Mouse (Mus musculus) midbrain, embryonic 13.5 days (tissue): ENCODE data around the gene Ralgps1. TPM values are rescaled to one million over a fixed set of nuclear protein-coding genes. Genes with fewer than 3 reads are reported as not detected.

ENCODE experiments used
- ATAC-seq: fragments of 200-750 bp; cut with Nextera tagmentation; 2 replicates; pipeline ENCODE4 v1.8.0; 2017; ENCODE audit warnings: mild to moderate bottlenecking, moderate TSS enrichment, moderate library complexity
- H3K27ac ChIP-seq: fragments of 300-500 bp; sonication (generic); 2 replicates; pipeline ENCODE4 v1.5.1; 2015; ENCODE audit warnings: inconsistent platforms, mild to moderate bottlenecking, moderate library complexity
- H3K27me3 ChIP-seq: fragments of 300-500 bp; sonication (generic); 2 replicates; pipeline ENCODE4 v1.6.1; 2015; ENCODE audit warnings: mild to moderate bottlenecking, inconsistent platforms
- H3K36me3 ChIP-seq: fragments of 300-500 bp; sonication (generic); 2 replicates; pipeline ENCODE4 v1.6.1; 2015; ENCODE audit warnings: mild to moderate bottlenecking, inconsistent platforms
- H3K4me1 ChIP-seq: fragments of 300-500 bp; sonication (generic); replicated peaks from 2 replicates; pipeline ENCODE4 v1.6.1; 2015; ENCODE audit warnings: inconsistent platforms
- H3K4me2 ChIP-seq: fragments of 300-500 bp; sonication (generic); replicated peaks from 2 replicates; pipeline ENCODE4 v1.6.1; 2015; ENCODE audit warnings: moderate library complexity, mild to moderate bottlenecking, inconsistent platforms
- H3K4me3 ChIP-seq: fragments of 300-500 bp; sonication (generic); replicated peaks from 2 replicates; pipeline ENCODE4 v1.5.1; 2015; ENCODE audit warnings: mild to moderate bottlenecking, inconsistent platforms
- H3K9ac ChIP-seq: fragments of 300-500 bp; sonication (generic); replicated peaks from 2 replicates; pipeline ENCODE4 v1.6.1; 2015; ENCODE audit warnings: mild to moderate bottlenecking, inconsistent platforms
- H3K9me3 ChIP-seq: fragments of 300-500 bp; sonication (generic); 2 replicates; pipeline ENCODE4 v1.6.1; 2016; ENCODE audit warnings: mild to moderate bottlenecking, inconsistent platforms
- WGBS: fragments of 180-500 bp; shearing (Covaris S2); methylation state at CpG from one replicate; pipeline ENCODE4 v1.1.7; 2015; 5-methylcytosine and 5-hydroxymethylcytosine counted together
- polyA plus RNA-seq: library from polyadenylated mRNA; unstranded; fragments of >200 nt; fragmentation: Nextera tagmentation; extraction: Ambion mirVana; gene quantifications from 2 replicates; pipeline ENCODE4 v1.2.1, GENCODE M21; 2015

The Ralgps1 gene
- polyA plus RNA-seq, 1 experiment from 2014 or later: 37.0 TPM

- peaks cover 21% of the 10 kb centered on the region for H3K36me3 ChIP-seq
- no peak overlapping the region for H3K4me3 ChIP-seq
- 89% methylated on average over 5 of the region's 5 CpGs for WGBS
- H3K9me3 ChIP-seq: no peaks in the 10 kb centered on the region
- peaks cover 10% of the 10 kb centered on the region for H3K4me1 ChIP-seq
- no peaks in the 10 kb centered on the region for H3K27me3 ChIP-seq
- H3K4me2 ChIP-seq: no peak overlapping the region
- no peak for ATAC-seq
- no peak overlapping the region for H3K27ac ChIP-seq
- no peak overlapping the region for H3K9ac ChIP-seq
These were observed 76.2 kb downstream of the Ralgps1 start for GRCm38 (mm10) chr2:33295115-33295514.

- Histone ChIP-seq H3K4me2 (no peak overlapping the region), H3K9me3 (no peaks in the 10 kb centered on the region), H3K4me3 (no peak overlapping the region), H3K9ac (no peak overlapping the region), H3K36me3 (peaks cover 30% of the 10 kb centered on the region), H3K4me1 (peaks cover 10% of the 10 kb centered on the region), H3K27me3 (no peaks in the 10 kb centered on the region), H3K27ac (no peak overlapping the region)
- no peak for ATAC-seq
- WGBS: 93% methylated on average over 2 of the region's 2 CpGs
These were observed 79.2 kb downstream of the Ralgps1 start for GRCm38 (mm10) chr2:33292057-33292456.

GRCm38 (mm10) chr2:33290491-33290890, 80.8 kb downstream of the Ralgps1 start:
- no peak for ATAC-seq
- no peak overlapping the region for H3K9ac ChIP-seq
- no peaks in the 10 kb centered on the region for H3K9me3 ChIP-seq
- peaks cover 25% of the 10 kb centered on the region for H3K36me3 ChIP-seq
- H3K27me3 ChIP-seq: no peaks in the 10 kb centered on the region
- WGBS: 88% methylated on average over 8 of the region's 8 CpGs
- H3K4me3 ChIP-seq: no peak overlapping the region
- H3K27ac ChIP-seq: no peak overlapping the region
- H3K4me2 ChIP-seq: no peak overlapping the region
- H3K4me1 ChIP-seq: peaks cover 10% of the 10 kb centered on the region

DNA sequence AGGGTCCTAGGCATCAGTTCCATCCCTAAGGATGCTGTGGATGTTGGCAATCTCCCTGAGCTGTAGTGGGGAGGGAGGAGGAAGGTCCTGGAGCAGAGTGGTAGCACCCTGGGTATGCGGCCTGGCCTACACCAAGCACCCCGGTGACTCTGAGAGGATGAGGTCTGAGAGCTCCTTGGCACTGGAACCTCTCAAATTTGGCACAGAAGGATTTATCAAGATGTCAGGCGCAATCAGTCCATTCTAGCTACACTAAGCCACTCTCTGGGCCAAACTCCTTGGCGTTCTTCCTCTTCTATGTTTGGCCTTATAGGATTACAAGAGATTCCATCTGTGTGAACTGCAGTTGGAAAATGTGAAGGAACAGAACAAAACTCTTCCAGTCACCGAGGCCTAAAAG, 82.4 kb downstream of the Ralgps1 start:
- WGBS: 94% methylated on average over 5 of the region's 5 CpGs
- ATAC-seq: no peak
- no peak overlapping the region for H3K27ac ChIP-seq
- H3K9me3 ChIP-seq: no peaks in the 10 kb centered on the region
- H3K27me3 ChIP-seq: no peaks in the 10 kb centered on the region
- H3K9ac ChIP-seq: no peak overlapping the region
- H3K4me1 ChIP-seq: peaks cover 10% of the 10 kb centered on the region
- no peak overlapping the region for H3K4me3 ChIP-seq
- H3K4me2 ChIP-seq: no peak overlapping the region
- H3K36me3 ChIP-seq: peaks cover 34% of the 10 kb centered on the region

- no peak overlapping the region for H3K4me2 ChIP-seq
- no peak for ATAC-seq
- no peak overlapping the region for H3K9ac ChIP-seq
- no peak overlapping the region for H3K4me3 ChIP-seq
- 80% methylated on average over 2 of the region's 2 CpGs for WGBS
- H3K9me3 ChIP-seq: no peaks in the 10 kb centered on the region
- no peaks in the 10 kb centered on the region for H3K27me3 ChIP-seq
- peaks cover 36% of the 10 kb centered on the region for H3K36me3 ChIP-seq
- H3K4me1 ChIP-seq: 0 out of 2 replicates have a peak, but pooled peaks cover 3% of the 10 kb centered on the region
- H3K27ac ChIP-seq: no peak overlapping the region
These were observed 87.6 kb downstream of the Ralgps1 start for GRCm38 (mm10) chr2:33283674-33284073.

DNA sequence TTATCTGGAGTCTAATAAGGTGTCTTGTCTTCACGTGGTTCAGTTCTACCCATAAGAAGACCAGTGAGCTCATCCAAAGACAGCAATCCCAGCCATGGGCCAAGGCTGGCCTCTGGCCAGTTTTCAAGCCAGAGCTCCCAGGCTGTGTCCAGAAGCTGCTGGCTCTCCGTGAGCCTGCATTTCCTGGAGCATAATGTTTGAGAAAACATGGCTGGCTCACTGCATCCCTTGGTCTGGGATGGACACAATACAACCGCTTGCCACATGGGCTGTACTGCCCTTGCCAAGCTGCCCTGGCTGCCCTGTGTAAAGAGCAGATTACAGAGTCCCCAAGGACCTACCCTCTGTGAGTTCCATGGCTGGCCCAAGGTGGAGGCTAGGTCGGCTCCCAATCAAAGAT, 88.4 kb downstream of the Ralgps1 start:
- H3K9me3 ChIP-seq: no peaks in the 10 kb centered on the region
- 78% methylated on average over 4 of the region's 4 CpGs for WGBS
- ATAC-seq: no peak
- no peak overlapping the region; the same call in 1 of the 2 replicates for H3K27ac ChIP-seq
- peaks cover 29% of the 10 kb centered on the region for H3K36me3 ChIP-seq
- H3K9ac ChIP-seq: no peak overlapping the region
- no peaks in the 10 kb centered on the region for H3K27me3 ChIP-seq
- no peak overlapping the region for H3K4me2 ChIP-seq
- 0 out of 2 replicates have a peak, but pooled peaks cover 3% of the 10 kb centered on the region for H3K4me1 ChIP-seq
- no peak overlapping the region for H3K4me3 ChIP-seq

GRCm38 (mm10) chr2:33281807-33282206, 89.5 kb downstream of the Ralgps1 start:
- no peak overlapping the region for H3K27ac ChIP-seq
- peaks cover 22% of the 10 kb centered on the region for H3K36me3 ChIP-seq
- H3K9me3 ChIP-seq: no peaks in the 10 kb centered on the region
- no peaks in the 10 kb centered on the region for H3K27me3 ChIP-seq
- H3K4me3 ChIP-seq: no peak overlapping the region
- 0 out of 2 replicates have a peak, but pooled peaks cover 3% of the 10 kb centered on the region for H3K4me1 ChIP-seq
- no peak for ATAC-seq
- H3K9ac ChIP-seq: no peak overlapping the region
- 90% methylated on average over 5 of the region's 5 CpGs for WGBS
- no peak overlapping the region for H3K4me2 ChIP-seq

DNA sequence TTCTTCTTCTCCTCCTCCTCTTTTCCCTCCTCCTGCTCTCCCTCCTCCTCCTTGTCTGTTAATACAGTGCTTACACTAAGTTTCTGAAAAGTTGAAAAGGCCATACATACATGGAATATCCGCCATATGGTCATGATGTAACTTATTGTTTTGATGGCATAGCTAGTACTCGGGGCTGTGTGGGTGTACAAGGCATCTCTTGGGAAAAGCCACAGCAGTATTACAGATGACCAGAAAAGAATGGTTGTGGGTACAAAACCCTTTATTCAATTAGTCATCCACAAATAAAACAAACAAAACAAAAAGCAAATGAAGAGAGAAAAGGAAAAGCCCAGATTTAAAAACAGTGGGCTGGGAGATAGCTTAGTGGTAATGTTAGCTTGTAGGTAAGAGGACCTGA, 90.8 kb downstream of the Ralgps1 start:
- Histone ChIP-seq H3K36me3 (peaks cover 24% of the 10 kb centered on the region), H3K4me3 (no peak overlapping the region), H3K9me3 (no peaks in the 10 kb centered on the region), H3K4me2 (no peak overlapping the region), H3K4me1 (0 out of 2 replicates have a peak, but pooled peaks cover 3% of the 10 kb centered on the region), H3K27me3 (no peaks in the 10 kb centered on the region), H3K9ac (no peak overlapping the region), H3K27ac (no peak overlapping the region)
- 88% methylated on average over 2 of the region's 2 CpGs for WGBS
- no peak for ATAC-seq

DNA sequence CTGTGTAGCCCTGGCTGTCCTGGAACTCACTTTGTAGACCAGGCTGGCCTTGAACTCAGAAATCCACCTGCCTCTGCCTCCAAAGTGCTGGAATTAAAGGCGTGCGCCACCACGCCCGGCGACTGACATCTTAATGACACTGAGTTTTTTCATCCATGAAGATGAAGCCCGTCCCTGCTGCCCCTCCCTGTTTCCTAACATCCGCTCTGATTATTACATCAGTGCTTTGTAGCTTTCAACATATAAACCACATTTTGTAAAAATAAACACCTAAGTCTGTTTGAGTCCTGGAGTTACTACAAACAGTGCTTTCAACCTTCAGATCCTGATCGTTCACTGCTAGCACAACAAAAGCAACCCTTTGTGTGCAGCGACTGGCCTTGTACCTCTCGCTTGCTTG, 91.5 kb downstream of the Ralgps1 start:
- Histone ChIP-seq H3K4me1 (0 out of 2 replicates have a peak, but pooled peaks cover 3% of the 10 kb centered on the region), H3K36me3 (peaks cover 31% of the 10 kb centered on the region), H3K27ac (no peak overlapping the region), H3K9me3 (no peaks in the 10 kb centered on the region), H3K4me2 (no peak overlapping the region), H3K27me3 (no peaks in the 10 kb centered on the region), H3K4me3 (no peak overlapping the region), H3K9ac (no peak overlapping the region)
- ATAC-seq: no peak
- 85% methylated on average over 10 of the region's 10 CpGs for WGBS

DNA sequence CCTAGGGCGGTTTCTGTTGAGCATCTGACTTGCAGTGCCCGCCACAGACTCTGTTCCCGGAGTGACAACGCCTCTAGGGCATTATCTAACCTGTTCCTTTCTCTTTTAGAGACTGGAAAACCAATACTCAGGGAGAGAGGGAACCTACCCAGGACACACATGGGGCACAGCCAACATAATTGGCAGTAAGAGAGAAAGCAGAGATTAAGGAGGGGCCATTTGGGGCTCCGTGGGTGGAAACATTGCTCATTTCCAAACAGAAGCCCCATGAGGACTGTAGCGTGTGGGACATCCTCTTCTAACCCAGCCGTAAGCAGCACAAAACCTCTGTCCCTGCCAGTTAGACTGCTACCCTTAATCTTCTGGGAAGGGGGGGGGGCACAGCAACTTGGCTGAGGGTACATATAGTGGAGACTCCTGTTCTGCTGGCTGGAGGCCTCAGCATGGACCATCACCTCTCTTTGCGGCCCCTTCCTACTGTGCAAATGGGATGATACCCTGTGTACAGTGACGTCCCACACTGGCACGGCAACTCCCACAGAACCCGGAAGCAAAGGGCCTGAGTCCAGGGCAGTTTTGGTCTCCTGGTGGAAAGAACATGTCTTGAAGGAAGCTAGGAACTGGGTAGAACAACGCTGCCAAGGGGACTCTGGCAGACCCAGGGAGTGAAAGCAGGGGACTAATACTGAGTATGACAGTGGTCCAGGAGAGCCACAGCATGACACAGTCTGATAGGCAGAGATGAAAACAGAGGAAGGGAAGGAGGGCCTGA, 96.4 kb downstream of the Ralgps1 start:
- H3K9me3 ChIP-seq: no peaks in the 10 kb centered on the region
- no peak for ATAC-seq
- 85% methylated on average over 12 of the region's 12 CpGs for whole genome bisulfite sequencing
- no peak overlapping the region for H3K4me3 ChIP-seq
- H3K27ac ChIP-seq: no peak overlapping the region
- peaks cover 29% of the 10 kb centered on the region for H3K36me3 ChIP-seq
- peaks cover 6% of the 10 kb centered on the region; the same call in 1 of the 2 replicates for H3K4me1 ChIP-seq
- no peak overlapping the region for H3K9ac ChIP-seq
- H3K27me3 ChIP-seq: no peaks in the 10 kb centered on the region
- no peak overlapping the region for H3K4me2 ChIP-seq

DNA sequence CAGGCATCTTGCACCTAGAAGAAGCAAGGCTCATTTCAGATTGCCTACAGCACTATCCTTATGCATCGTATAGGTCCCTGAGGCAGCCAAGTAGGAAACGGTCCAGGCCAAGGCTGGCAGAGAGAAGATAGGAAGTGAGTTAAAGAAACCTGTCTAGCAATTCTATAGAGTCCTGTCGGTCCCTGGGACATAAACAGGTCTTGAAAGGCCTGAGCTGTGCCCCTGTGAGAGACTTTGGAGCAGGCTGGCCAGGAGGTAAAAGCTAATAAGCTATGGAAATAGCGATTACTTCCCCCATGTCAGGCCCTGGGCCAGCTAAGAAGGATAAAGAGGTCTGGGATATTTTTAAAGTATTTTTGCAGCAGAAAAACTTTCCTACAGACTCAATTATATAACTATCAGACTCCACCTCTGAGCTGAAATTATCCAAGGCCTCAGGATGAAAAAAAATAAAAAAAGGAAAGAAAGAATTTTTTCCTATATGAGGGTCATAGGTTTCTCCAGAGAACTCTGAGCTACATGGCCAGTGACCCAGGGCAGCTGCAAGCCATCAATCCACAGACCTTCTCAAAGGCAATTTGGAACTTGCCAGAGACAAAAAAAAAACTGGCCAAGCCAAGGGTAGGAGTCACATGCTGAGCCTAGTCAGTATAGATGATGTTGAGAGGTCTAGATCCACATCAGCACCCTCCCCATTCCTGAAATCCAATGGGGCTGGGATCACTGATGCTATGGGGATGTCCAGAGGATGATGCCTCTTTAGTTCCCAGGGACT, 98.4 kb downstream of the Ralgps1 start:
- WGBS: 87% methylated on average over 4 of the region's 4 CpGs
- no peak overlapping the region for H3K4me2 ChIP-seq
- H3K9ac ChIP-seq: no peak overlapping the region
- H3K4me1 ChIP-seq: peaks cover 6% of the 10 kb centered on the region; the same call in 1 of the 2 replicates
- H3K9me3 ChIP-seq: no peaks in the 10 kb centered on the region
- H3K27ac ChIP-seq: no peak overlapping the region
- no peak for ATAC-seq
- no peak overlapping the region for H3K4me3 ChIP-seq
- no peaks in the 10 kb centered on the region for H3K27me3 ChIP-seq
- H3K36me3 ChIP-seq: peaks cover 45% of the 10 kb centered on the region

DNA sequence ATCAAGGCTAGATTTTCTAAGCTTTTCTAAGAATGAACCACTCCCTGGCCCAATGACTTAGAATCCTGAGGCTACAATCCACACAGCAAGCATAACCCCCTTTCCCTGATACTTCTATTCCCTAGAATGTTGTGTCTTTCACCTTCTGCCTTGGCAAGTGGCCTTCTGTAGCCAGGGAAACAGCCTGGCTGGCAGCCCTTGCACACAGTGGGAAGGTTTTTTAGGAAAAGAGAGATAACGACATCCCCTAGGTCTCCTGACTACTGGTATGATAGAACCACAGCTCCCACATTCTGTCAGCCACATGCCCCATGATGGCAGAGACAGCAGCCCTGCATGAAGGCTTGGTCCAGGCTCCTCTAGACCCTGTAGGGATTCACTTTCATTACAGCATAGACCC, 99.8 kb downstream of the Ralgps1 start:
- Histone ChIP-seq H3K9ac (no peak overlapping the region), H3K4me2 (no peak overlapping the region), H3K4me1 (peaks cover 11% of the 10 kb centered on the region; the same call in 1 of the 2 replicates), H3K36me3 (peaks cover 45% of the 10 kb centered on the region), H3K4me3 (no peak overlapping the region), H3K27ac (no peak overlapping the region), H3K27me3 (no peaks in the 10 kb centered on the region), H3K9me3 (no peaks in the 10 kb centered on the region)
- 60% methylated on average over 1 of the region's 1 CpGs for WGBS
- no peak for ATAC-seq
